Comparison of ENCODE assay signal across 8 mouse cellular contexts in the genomic region with DNA sequence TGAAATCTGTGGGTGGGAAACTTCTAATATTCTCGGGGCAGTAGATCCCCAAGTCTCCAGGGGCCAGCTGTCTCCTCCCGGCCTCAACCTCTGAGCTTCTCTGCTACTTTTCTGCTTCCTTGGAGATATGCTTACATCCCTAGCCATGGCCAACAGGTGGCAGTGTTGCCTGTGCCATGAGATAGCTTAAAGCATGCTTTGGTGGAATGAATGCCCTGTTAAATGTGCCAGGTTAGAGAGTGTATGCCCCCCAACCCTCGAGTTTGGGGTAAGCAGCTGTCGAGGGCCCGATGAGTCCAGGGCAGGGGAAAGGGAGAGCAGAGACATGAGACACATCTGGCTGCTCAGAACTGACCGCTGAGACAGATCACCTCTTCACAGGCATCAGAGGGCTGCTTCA. TPM values are rescaled to one million over a fixed set of nuclear protein-coding genes. Genes with fewer than 3 reads are reported as not detected.
DNase-seq lines count a peak whose midpoint lies in the region; ATAC-seq and TF ChIP-seq lines count a peak whose summit lies in the region.

No protein-coding gene starts in this region.

- no peaks in the 10 kb centered on the region for H3K27me3 ChIP-seq in ES-Bruce4 (ENCODE audit: control insufficient read depth, insufficient read depth, low read length, poor library complexity, severe bottlenecking)
- H3K27me3 ChIP-seq in forebrain, embryonic 12.5 days, result peaks cover 18% of the 10 kb centered on the region
- no peaks in the 10 kb centered on the region for H3K27me3 ChIP-seq in lung, embryonic 16.5 days (ENCODE audit: control insufficient read depth, insufficient read depth, low read depth, low read length)

- no peaks in the 10 kb centered on the region for H3K4me1 ChIP-seq in ES-Bruce4 (ENCODE audit: control insufficient read depth, insufficient read depth, low read length)
- peaks cover 23% of the 10 kb centered on the region for H3K4me1 ChIP-seq in forebrain, embryonic 12.5 days
- H3K4me1 ChIP-seq in lung, embryonic 16.5 days (replicated peaks; ENCODE audit: control insufficient read depth, insufficient read depth, low read length), result no peaks in the 10 kb centered on the region

- no peak overlapping the region for H3K27ac ChIP-seq in ES-Bruce4 (ENCODE audit: insufficient read depth, low read length)
- no peak overlapping the region for H3K27ac ChIP-seq in forebrain, embryonic 12.5 days
- H3K27ac ChIP-seq in lung, embryonic 16.5 days (ENCODE audit: low read length), result no peak overlapping the region

- peak; percentile 45 for ATAC-seq in forebrain, embryonic 12.5 days (ENCODE audit: low FRiP score)
- ATAC-seq in hematopoietic stem cell, adult 5-6 weeks (replicated peaks in 1 of 2; ENCODE audit: insufficient read depth in 1 of 2, low FRiP score in 2 of 2, low TSS enrichment in 1 of 2, low read depth in 1 of 2, poor library complexity in 2 of 2, severe bottlenecking in 2 of 2), result peak; percentile 43 to 68; a peak in 3 of 4 replicates
- peak; percentile 64 for ATAC-seq in lung, embryonic 16.5 days (ENCODE audit: low read depth)

- no peak overlapping the region for H3K4me3 ChIP-seq in ES-Bruce4 (ENCODE audit: low read depth, low read length)
- H3K4me3 ChIP-seq in forebrain, embryonic 12.5 days (replicated peaks), result no peak overlapping the region
- H3K4me3 ChIP-seq in lung, embryonic 16.5 days (ENCODE audit: low read length), result no peak overlapping the region

- DNase-seq in brain, adult 2 months (ENCODE audit: low read depth, low spot score), result peak; percentile 83
- peak; percentile 63 for DNase-seq in layer of hippocampus, adult 9-11 months
- peak; percentile 35 for DNase-seq in ovary, postnatal 10 days (ENCODE audit: low spot score)
- DNase-seq in thymus, postnatal 0 days (ENCODE audit: low spot score), result peak; percentile 77

- TF ChIP-seq POLR2A in ES-Bruce4 (IDR thresholded peaks at IDR 0.05; ENCODE audit: insufficient read depth, low read length), result no peak

- 11% methylated on average over 6 of the region's 6 CpGs for WGBS in forebrain, embryonic 12.5 days
- 8% methylated on average over 6 of the region's 6 CpGs for WGBS in lung, embryonic 16.5 days

- peaks cover 21% of the 10 kb centered on the region for H3K36me3 ChIP-seq in ES-Bruce4 (ENCODE audit: control insufficient read depth, insufficient read depth, low read length, poor library complexity, severe bottlenecking)
- peaks cover 41% of the 10 kb centered on the region for H3K36me3 ChIP-seq in forebrain, embryonic 12.5 days (replicated peaks)
- H3K36me3 ChIP-seq in lung, embryonic 16.5 days (ENCODE audit: control insufficient read depth, insufficient read depth, low read length), result peaks cover 26% of the 10 kb centered on the region

- TF ChIP-seq EP300 in ES-Bruce4 (IDR thresholded peaks at IDR 0.05; ENCODE audit: insufficient read depth, low read depth, low read length), result no peak

- peak; percentile 67 for TF ChIP-seq CTCF in ES-Bruce4 (IDR thresholded peaks at IDR 0.05; ENCODE audit: low read depth, low read length)

- no peak overlapping the region for H3K4me2 ChIP-seq in forebrain, embryonic 12.5 days
- H3K4me2 ChIP-seq in lung, embryonic 16.5 days (ENCODE audit: low read depth, low read length), result no peak overlapping the region

- H3K9ac ChIP-seq in ES-Bruce4 (ENCODE audit: low read depth, poor library complexity, severe bottlenecking), result no peak overlapping the region
- H3K9ac ChIP-seq in forebrain, embryonic 12.5 days, result no peak overlapping the region
- H3K9ac ChIP-seq in lung, embryonic 16.5 days (ENCODE audit: low read length), result no peak overlapping the region

- H3K9me3 ChIP-seq in ES-Bruce4 (replicated peaks; ENCODE audit: control insufficient read depth, insufficient read depth, low read length, poor library complexity, severe bottlenecking), result peaks cover 5% of the 10 kb centered on the region; the same call in 1 of the 2 replicates
- peaks cover 10% of the 10 kb centered on the region for H3K9me3 ChIP-seq in forebrain, embryonic 12.5 days
- H3K9me3 ChIP-seq in lung, embryonic 16.5 days (ENCODE audit: control insufficient read depth, low read length), result peaks cover 6% of the 10 kb centered on the region

RNA-seq across cellular contexts. Expression of gene Armh1, which starts 18.4 kb away (rescaled TPM):
- 0.49 and 0.52 TPM in 2 replicates for polyA plus RNA-seq in ES-Bruce4 (2011; ENCODE audit: insufficient read depth, insufficient read length, low read depth, missing spikeins)
- 0.23 and 0.33 TPM in 2 replicates for polyA plus RNA-seq in forebrain, embryonic 12.5 days (2016; fragmentation: Nextera tagmentation; extraction: Ambion mirVana)
- not detected in 2 replicates for total RNA-seq in hematopoietic stem cell, adult 5-6 weeks (2017)
- polyA plus RNA-seq in lung, embryonic 16.5 days (2015; fragmentation: Nextera tagmentation; extraction: Ambion mirVana), result 2.0 and 3.6 TPM in 2 replicates
- 0.38 and 0.45 TPM in 2 replicates for polyA plus RNA-seq in thymus, postnatal 0 days (2015; fragmentation: Nextera tagmentation; extraction: Ambion mirVana)

RNA-seq across cellular contexts. Expression of gene Tmem53, which starts 18.5 kb away (rescaled TPM):
- polyA plus RNA-seq in ES-Bruce4 (2011; ENCODE audit: insufficient read depth, insufficient read length, low read depth, missing spikeins), result 1.8 and 2.7 TPM in 2 replicates
- 7.8 and 8.4 TPM in 2 replicates for polyA plus RNA-seq in forebrain, embryonic 12.5 days (2016; fragmentation: Nextera tagmentation; extraction: Ambion mirVana)
- total RNA-seq in hematopoietic stem cell, adult 5-6 weeks (2017), result 3.8 TPM in 1 of 2 replicates, not detected in the other
- 19.9 and 25.3 TPM in 2 replicates for polyA plus RNA-seq in lung, embryonic 16.5 days (2015; fragmentation: Nextera tagmentation; extraction: Ambion mirVana)
- 13.7 and 14.2 TPM in 2 replicates for polyA plus RNA-seq in thymus, postnatal 0 days (2015; fragmentation: Nextera tagmentation; extraction: Ambion mirVana)
